ENCODE assay signal across 12 mouse cellular contexts in genomic region chr12:59149691-59150090, GRCm38 (mm10).
"Had no signal": no experiment of that assay in that cellular context is flagged by ENCODE, and none has a peak within 500 bp of the region (broad histone marks: within the 10 kb centered on the region; RNA-seq: fewer than 3 reads in every experiment).

No protein-coding gene starts in this region.

- H3K27me3 ChIP-seq: midbrain, embryonic 12.5 days; neural tube, embryonic 13.5 days had no signal

- H3K27ac ChIP-seq: left cerebral cortex, adult 2 months; limb, embryonic 10.5 days; midbrain, embryonic 12.5 days; neural tube, embryonic 13.5 days had no signal

- H3K4me3 ChIP-seq: left cerebral cortex, adult 2 months; limb, embryonic 10.5 days; midbrain, embryonic 12.5 days; neural tube, embryonic 13.5 days had no signal

- H3K9ac ChIP-seq: midbrain, embryonic 12.5 days; neural tube, embryonic 13.5 days had no signal

- H3K4me2 ChIP-seq: midbrain, embryonic 12.5 days; neural tube, embryonic 13.5 days had no signal

- H3K4me1 ChIP-seq: limb, embryonic 10.5 days; midbrain, embryonic 12.5 days; neural tube, embryonic 13.5 days had no signal

- ATAC-seq: midbrain, embryonic 16.5 days had no signal

- H3K9me3 ChIP-seq: limb, embryonic 10.5 days; midbrain, embryonic 12.5 days; neural tube, embryonic 13.5 days had no signal

- DNase-seq: kidney, adult 9 months; lung, adult 18-20 months; retina, postnatal 1 day; right cerebral cortex, postnatal 4 days; spleen, adult 18-20 months; thymus, adult 18-20 months; thymus, postnatal 25 days had no signal
